Mouse (Mus musculus) left cerebral cortex, adult 18-20 months (tissue): ENCODE measurements at regions not wholly inside any gene's neighbourhood (a gene's known extent, or its start where the extent isn't known, plus 50 kb on each side); places are given as distances from the start of the nearest gene placed in this dataset.
A peak's percentile ranks its signal among the peaks of the same experiment; 100 is the strongest.

Source experiments
- DNase-seq, 2 experiments: peaks; one replicate each; pipeline ENCODE4 v3.0.0; 2021 to 2022; ENCODE audit warnings: low spot score in 2 of 2, mixed read lengths in 1 of 2

- DNase-seq, result no peak
These were observed 99.8 kb downstream of the Lrrn1 start for GRCm38 (mm10) chr6:107629376-107629775.

GRCm38 (mm10) chr6:107645751-107646150, 116.2 kb downstream of the Lrrn1 start:
- DNase-seq, result no peak

GRCm38 (mm10) chr6:107653840-107654523, 124.4 kb downstream of the Lrrn1 start:
- no peak for DNase-seq

- peak in 1 of 2 experiments; percentile 5 for DNase-seq
These were observed 128.2 kb downstream of the Lrrn1 start for GRCm38 (mm10) chr6:107657805-107658204.

- no peak for DNase-seq
These were observed 131.6 kb downstream of the Lrrn1 start for GRCm38 (mm10) chr6:107661009-107661764.

GRCm38 (mm10) chr6:107699298-107699697, 169.7 kb downstream of the Lrrn1 start:
- DNase-seq, result no peak

- DNase-seq, result no peak
These were observed 178.6 kb downstream of the Lrrn1 start for GRCm38 (mm10) chr6:107708185-107708584.

GRCm38 (mm10) chr6:107708608-107709007, 179.0 kb downstream of the Lrrn1 start:
- DNase-seq, result no peak

GRCm38 (mm10) chr6:107710360-107710759, 180.8 kb downstream of the Lrrn1 start:
- peak in 1 of 2 experiments; percentile 20 for DNase-seq

GRCm38 (mm10) chr6:107711181-107712087, 181.9 kb downstream of the Lrrn1 start:
- no peak for DNase-seq

GRCm38 (mm10) chr6:107713051-107713450, 183.5 kb downstream of the Lrrn1 start:
- no peak for DNase-seq

- DNase-seq, result no peak
These were observed 187.6 kb downstream of the Lrrn1 start for GRCm38 (mm10) chr6:107717194-107717593.

GRCm38 (mm10) chr6:107730294-107730693, 200.7 kb downstream of the Lrrn1 start:
- no peak for DNase-seq

GRCm38 (mm10) chr6:107734773-107735172, 205.2 kb downstream of the Lrrn1 start:
- no peak for DNase-seq

- DNase-seq, result no peak
These were observed 219.7 kb downstream of the Lrrn1 start for GRCm38 (mm10) chr6:107749111-107749736.

- no peak for DNase-seq
These were observed 220.2 kb downstream of the Lrrn1 start for GRCm38 (mm10) chr6:107749794-107750193.

- DNase-seq, result no peak
These were observed 222.6 kb downstream of the Lrrn1 start for GRCm38 (mm10) chr6:107752156-107752555.

GRCm38 (mm10) chr6:107755158-107755557, 225.6 kb downstream of the Lrrn1 start:
- no peak for DNase-seq

- DNase-seq, result no peak
These were observed 241.4 kb downstream of the Lrrn1 start for GRCm38 (mm10) chr6:107770834-107771470.

- DNase-seq, result no peak
These were observed 255.4 kb downstream of the Lrrn1 start for GRCm38 (mm10) chr6:107784998-107785397.
